Mouse (Mus musculus): Measurements from ENCODE around the gene Mpped2.
A peak's percentile ranks its signal among the peaks of the same experiment; 100 is the strongest.

Mpped2 gene

GRCm38 (mm10) chr2:106857711-106858110 is 164.6 kb downstream of the Mpped2 start:
- DNase-seq, result no peak

- DNase-seq, result no peak
Measured at GRCm38 (mm10) chr2:106860856-106861679, 168.0 kb downstream of the Mpped2 start.

GRCm38 (mm10) chr2:106863050-106863653 is 170.1 kb downstream of the Mpped2 start:
- no peak for DNase-seq

- no peak for DNase-seq
Measured at GRCm38 (mm10) chr2:106865148-106865786, 172.2 kb downstream of the Mpped2 start.

GRCm38 (mm10) chr2:106866303-106866702 is 173.2 kb downstream of the Mpped2 start:
- DNase-seq, result no peak

- no peak for DNase-seq
Measured at GRCm38 (mm10) chr2:106870886-106871285, 177.8 kb downstream of the Mpped2 start.

GRCm38 (mm10) chr2:106873166-106873565 is 180.1 kb downstream of the Mpped2 start:
- no peak for DNase-seq

GRCm38 (mm10) chr2:106883390-106883789 is 190.3 kb downstream of the Mpped2 start:
- no peak for DNase-seq

- no peak for DNase-seq
Measured at GRCm38 (mm10) chr2:106888174-106888573, 195.1 kb downstream of the Mpped2 start.

GRCm38 (mm10) chr2:106889297-106890000 is 196.4 kb downstream of the Mpped2 start:
- peak; percentile 12 for DNase-seq

GRCm38 (mm10) chr2:106893376-106893775 is 200.3 kb downstream of the Mpped2 start:
- DNase-seq, result no peak

GRCm38 (mm10) chr2:106895326-106896023 is 202.4 kb downstream of the Mpped2 start:
- no peak for DNase-seq

GRCm38 (mm10) chr2:106896024-106896384 is 202.9 kb downstream of the Mpped2 start:
- DNase-seq, result no peak

GRCm38 (mm10) chr2:106911951-106912480 is 218.9 kb downstream of the Mpped2 start:
- DNase-seq, result no peak

Measured in right cerebral cortex, adult 18-20 months (tissue).